Mouse (Mus musculus) A20 (cell line): ENCODE measurements around the gene Efcab8.
"Not testable (repeated sequence)": the region's sequence is repeated elsewhere in the genome, so short reads cannot be mapped to it uniquely, and the experiment has no call there.

ENCODE experiments used
- DNase-seq: peaks from one replicate; pipeline ENCODE4 v3.0.0-alpha.2; 2011; ENCODE audit warnings: low read depth, low spot score

Gene Efcab8

DNA sequence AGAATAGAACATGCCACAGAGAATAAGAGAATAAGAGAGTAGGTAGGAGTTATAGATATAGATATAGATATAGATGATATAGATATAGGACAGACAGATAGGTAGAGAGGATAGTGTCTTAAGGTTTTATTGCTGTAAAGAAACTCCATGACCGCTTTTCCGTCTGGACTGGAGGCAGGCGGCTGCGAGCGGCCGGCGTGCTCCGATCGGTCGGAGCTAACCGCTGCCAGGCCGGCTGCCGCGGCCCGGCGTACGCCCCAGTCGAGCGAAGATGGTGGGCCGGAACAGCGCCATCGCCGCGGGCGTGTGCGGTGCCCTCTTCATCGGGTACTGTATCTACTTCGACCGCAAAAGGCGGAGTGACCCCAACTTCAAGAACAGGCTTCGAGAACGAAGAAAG, 46.2 kb downstream of the Efcab8 start:
- not testable (repeated sequence) for DNase-seq

GRCm38 (mm10) chr2:153827171-153827830, 47.6 kb downstream of the Efcab8 start:
- DNase-seq: peak; percentile 9

- DNase-seq: no peak
Observed at GRCm38 (mm10) chr2:153828704-153829103, 49.0 kb downstream of the Efcab8 start.

DNA sequence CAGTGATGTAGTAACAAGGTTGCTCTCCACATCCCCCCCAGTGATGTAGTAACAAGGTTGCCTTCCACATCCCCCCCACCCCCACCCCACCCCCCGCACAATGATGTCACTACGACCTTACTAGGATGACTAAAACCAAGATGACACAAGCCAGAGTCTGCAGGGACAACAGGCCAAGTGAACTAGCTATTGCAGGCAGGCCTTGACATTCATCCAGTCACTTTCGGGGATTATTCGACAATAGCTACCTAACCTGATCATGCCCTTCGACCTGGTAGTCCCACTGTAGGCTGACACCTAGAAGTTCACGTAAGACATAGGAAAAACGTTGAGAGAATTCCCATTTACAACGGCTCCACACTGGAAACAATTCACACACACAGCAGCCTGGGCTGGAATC, 53.6 kb downstream of the Efcab8 start:
- DNase-seq: no peak

DNA sequence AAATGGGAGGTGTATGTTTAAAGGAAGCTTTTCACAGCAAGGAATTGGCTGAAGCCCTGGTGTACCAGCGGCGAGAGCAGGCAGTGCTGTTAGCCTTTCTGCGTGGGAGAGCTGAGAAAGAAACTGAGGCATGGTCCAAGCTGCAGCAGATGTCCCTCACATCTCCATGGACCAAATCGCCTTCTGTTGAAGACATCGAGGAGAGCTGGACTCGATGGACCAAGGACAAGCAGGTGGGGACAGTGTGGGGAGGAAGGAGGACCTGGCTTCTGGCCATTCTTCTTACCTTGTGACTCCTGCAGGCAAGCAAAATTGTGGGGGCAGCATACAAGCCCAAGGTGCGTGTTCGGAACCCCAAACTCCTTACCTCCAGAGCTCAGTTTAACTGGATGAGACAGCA, 63.1 kb downstream of the Efcab8 start:
- no peak for DNase-seq

GRCm38 (mm10) chr2:153848389-153848788, 68.7 kb downstream of the Efcab8 start:
- DNase-seq: no peak

DNA sequence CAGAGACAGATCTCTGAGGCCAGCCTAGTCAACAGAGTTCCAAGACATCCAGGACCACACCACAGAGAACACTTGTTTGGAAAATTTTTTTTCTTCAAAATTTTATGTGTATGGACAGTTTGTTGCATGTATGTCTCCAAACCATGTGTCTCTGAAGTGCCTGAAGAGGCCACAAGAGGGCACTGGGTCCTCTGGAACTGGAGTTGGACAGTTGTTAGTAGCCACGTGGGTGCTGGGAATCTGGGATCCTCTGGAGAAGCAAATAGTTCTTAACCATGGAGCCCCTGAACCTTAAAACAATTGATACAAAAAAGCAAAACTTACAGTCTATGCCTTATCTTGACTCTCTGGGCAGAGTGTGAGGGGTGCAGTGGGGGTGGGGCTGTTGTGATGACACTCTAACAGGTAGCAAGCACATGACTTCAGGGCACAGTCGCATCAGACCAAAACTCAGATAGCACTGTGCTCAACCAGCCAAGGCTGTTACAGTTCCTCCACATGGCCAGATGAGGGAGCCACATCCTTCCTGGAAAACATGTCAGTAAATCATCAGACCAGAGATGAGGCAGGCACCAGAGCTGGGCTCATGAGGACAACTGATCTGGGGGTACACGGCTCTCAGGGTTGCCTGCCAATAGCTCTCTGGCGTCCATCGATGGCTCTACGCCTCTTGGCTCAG, 70.8 kb downstream of the Efcab8 start:
- peak; percentile 79 for DNase-seq

DNA sequence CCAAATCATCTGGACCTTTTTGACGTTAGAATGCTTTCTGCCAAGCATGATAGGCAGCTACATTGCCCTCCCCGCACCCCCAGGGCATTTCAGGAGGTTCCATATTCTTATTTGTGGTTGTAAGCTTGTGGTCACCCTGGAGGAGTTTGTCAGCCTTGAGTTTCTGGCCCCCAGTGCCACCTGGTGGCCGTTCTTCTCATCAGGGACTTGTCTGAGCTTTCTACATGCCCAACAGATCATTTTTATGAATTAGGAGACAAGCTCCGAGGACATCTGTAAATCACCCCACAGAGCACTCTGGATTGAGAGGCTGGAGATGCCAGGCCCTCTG, 71.3 kb downstream of the Efcab8 start:
- peak; percentile 78 for DNase-seq

DNA sequence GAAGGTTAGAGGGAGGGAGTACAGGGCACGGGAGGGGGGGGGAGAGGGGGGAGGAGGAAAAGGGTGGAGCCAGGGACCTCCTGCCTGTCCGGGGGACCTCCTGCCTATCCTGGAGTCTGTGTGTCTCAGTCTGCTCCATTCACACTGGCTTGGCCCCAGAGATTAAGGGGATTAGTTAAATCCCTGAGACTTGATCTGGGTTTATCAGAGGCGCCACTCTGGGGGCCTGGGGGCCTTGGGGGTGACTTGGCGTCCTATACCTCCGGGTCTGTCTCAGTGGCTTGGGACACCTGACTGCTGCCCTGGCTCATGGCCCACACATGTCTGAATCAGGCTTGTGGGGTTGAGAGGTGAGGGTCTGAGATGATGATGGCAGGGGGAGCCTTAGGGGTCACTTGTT, 73.8 kb downstream of the Efcab8 start:
- no peak for DNase-seq

GRCm38 (mm10) chr2:153859581-153859980, 79.8 kb downstream of the Efcab8 start:
- no peak for DNase-seq

DNA sequence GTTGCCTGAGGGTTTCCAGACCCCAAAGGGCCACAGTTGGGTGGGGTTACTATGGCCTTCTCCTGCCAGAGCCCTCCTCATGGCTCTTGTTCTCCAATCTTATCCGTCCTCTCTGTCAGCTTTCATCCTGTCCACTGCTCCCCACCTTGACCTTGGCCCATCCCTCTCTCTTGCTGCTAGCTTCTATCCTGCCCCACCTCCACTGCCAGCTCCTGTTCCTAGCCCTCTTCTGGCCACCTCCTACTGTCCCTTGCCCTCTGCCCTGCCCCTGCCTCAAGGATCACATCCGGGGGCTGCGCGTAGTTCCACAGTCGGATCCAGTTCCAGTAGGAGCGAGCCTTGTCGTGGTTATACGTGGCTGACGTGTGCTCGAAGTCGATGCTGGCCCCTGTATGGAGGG, 80.6 kb downstream of the Efcab8 start:
- no peak for DNase-seq

DNA sequence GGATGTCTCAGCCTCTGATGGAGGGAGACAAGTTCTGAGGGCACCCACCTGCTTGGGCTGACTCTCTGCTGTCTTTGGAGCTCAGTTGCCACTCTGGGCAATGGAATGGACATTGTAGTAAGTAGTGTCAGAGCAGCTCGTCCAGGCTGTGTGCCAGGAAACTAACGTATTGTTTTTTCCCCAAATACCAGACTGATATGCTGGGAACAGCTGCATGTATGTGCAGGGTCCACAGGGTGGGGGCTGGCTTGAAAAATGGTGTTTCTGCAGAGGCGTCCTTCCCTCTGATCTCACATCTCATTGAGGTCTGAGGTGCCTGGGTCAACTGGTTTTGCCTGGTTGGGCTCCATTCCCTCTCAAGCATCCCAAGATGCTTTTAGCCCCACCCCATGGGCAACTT, 81.0 kb downstream of the Efcab8 start:
- no peak for DNase-seq

DNA sequence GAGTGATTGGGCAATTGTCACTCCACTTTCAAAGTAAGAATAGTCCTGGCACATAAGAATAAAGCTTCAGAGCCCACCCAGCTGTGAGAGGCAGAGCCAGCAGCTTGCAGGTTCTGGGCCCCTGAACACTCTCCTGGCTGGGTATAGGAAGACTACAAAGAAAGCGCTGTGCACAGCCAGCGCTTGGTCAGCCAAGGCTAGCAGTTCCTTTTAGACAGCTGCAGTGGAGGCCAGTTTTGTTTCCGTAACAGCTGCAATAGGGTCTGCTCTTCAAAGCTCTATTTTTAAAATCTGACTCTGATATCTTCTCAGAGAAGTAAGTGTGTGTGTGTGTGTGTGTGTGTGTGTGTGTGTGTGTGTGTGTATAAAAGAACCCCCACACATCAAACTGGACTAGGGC, 82.2 kb downstream of the Efcab8 start:
- DNase-seq: peak; percentile 91

DNA sequence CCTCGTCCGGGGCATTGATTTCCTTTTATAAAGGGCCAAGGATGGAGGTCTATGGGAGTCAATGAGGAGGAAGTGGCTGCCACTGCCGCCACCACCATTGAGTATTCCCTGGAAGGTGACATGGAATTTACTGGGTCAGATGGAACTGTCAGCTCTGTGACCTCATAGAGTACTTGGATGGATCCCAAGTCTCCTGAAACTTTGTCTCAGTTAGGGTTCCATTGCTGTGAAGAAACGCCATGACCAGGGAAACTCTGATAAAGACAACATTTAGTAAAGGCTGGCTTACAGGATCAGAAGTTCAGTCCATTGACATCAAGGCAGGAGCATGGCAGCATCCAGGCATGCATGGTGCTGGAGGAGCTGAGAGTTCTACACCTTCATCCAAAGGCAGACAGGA, 91.3 kb downstream of the Efcab8 start, which contains the start of gene Sun5:
TSS of gene Sun5 (minus strand) at position 101 of the 400 bp plus-strand sequence.
- DNase-seq: no peak

GRCm38 (mm10) chr2:153874745-153875144, 95.0 kb downstream of the Efcab8 start, which contains the start of gene Bpifb2:
Gene Bpifb2, plus strand, starts transcription at chr2:153875045.
- DNase-seq: no peak
